Mouse (Mus musculus): ENCODE measurements around the gene Leap2.
A peak's percentile ranks its signal among the peaks of the same experiment; 100 is the strongest.

GRCm38 (mm10) chr11:53443861-53444260 lies 20.9 kb upstream of the Leap2 start:
- TF ChIP-seq CTCF (IDR thresholded peaks at IDR 0.05; ENCODE audit: low read depth) (peak; percentile 75), EP300 (optimal IDR thresholded peaks at IDR 0.05) (no peak)
